Mouse (Mus musculus): ENCODE measurements around the gene Noxa1. TPM values are rescaled to one million over a fixed set of nuclear protein-coding genes. Genes with fewer than 3 reads are reported as not detected.

The Noxa1 gene
- polyA plus RNA-seq (2012), result 0.06 and 0.18 TPM in 2 replicates

DNA sequence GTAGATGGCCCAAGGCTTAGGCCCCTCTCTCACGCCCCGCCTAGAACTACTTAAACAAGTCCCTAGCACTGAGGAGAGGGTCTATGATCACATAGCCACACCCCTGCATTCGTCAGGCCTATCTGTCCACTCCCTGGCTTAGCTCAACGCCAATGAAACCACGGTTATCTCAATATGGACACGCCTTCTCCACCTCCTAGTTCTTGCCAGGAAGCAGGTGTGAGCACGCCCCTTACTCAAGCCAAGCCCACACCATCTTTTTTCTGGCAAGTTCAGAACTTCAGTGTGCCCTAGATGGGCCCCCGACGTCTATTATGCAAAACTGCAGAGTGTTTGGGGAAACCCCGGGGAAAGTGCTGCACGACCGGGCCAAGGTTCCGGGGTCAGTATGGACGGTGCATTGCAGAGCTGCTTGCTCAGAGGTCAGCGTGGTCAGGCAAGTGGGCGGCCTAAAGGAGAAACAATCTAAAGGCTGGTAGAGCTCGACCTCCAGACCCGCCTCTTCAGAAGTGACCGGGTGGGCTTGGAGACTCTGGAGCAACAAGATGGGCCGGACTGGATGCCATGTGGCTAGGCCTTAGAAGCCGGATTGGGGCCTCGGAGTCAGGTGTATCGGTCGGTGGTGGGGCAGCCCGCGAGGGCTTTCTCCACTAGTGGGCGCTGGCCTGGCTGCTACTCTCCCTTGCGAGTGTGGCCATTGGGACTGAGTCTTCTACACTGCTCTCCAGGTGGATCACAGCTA is at the start of gene Noxa1:
TSS of gene Noxa1 (minus strand) at position 41 of the 742 bp plus-strand sequence.
- no peak for TF ChIP-seq GATA1 (IDR thresholded peaks at IDR 0.05; ENCODE audit: low read length)

DNA sequence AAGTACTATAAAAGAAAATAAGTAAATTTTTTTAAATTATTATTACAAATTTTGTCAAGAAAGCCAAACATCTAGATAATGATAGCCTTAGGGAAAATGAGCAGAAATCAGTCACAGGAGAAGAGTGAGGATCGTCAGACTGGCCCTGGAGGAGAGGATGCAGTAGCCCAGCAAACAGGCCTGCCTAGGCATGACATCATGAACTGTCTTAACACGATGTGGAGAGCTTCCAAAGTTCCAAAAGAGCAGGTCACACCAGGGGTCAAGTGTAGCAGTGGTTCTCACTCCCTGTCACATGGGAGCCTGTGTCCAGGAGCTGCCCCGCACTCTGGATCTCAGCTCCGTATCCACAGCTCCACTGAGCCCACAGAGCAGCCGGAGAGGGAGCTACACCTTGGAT is 47.0 kb upstream of the Noxa1 start:
- TF ChIP-seq GATA1 (IDR thresholded peaks at IDR 0.05; ENCODE audit: low read length), result no peak

DNA sequence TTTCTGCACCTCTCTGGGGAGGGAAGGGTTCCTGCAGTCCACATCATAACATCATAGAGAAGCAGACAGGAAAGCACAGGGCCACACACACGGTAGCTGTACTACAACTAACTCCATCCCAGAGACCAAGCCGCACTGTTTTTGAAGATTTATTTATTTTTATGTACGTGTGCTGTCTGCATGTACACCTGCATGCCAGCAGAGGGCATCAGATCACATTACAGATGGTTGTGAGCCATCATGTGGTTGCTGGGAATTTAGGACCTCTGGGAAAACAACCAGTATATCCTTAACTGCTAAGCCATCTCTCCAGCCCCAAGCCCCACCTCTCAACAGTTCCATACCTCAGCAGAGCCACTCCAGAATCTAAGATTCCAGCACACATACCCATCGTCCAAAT is 46.2 kb upstream of the Noxa1 start:
- no peak for TF ChIP-seq GATA1 (IDR thresholded peaks at IDR 0.05; ENCODE audit: low read length)

DNA sequence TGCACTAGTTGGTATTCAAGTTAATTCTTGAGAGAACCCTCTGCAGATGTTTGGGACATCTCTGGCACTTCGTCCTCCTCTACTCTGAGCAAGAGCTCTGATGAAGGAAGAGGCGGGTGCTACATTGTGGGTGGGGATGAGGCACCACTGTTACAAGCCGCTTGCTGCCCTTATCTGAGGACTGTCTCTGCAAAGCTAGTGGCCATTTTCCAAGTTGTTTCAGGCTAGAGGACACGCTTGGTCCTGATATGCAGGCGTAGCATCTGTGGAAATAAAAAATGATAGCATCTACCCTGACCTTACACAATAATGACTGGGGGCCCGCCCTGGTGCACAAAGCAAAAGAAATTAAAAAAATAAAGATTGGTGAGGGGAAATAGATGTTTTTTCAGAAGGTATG is 42.9 kb upstream of the Noxa1 start:
- TF ChIP-seq GATA1 (IDR thresholded peaks at IDR 0.05; ENCODE audit: low read length), result peak; percentile 8

DNA sequence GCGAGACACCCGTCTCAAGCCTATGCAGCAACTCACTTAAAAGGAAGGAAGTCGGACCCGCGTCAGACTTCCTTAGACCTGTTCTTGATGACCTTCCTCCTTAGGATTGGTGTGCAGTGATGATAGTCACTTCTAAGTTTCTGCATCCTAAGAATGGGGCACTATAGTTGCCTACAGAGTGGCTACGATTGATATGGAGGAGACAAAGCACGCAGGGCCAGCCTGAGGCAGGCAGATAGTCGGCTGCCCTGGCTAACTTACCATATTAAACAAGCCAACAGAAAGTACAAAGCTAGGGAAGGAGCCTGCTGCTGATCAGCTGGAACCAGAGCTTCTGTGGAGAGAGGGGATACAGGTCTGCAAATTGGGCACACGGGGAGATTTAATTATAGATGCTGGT is 36.7 kb upstream of the Noxa1 start:
- no peak for TF ChIP-seq GATA1 (IDR thresholded peaks at IDR 0.05; ENCODE audit: low read length)

DNA sequence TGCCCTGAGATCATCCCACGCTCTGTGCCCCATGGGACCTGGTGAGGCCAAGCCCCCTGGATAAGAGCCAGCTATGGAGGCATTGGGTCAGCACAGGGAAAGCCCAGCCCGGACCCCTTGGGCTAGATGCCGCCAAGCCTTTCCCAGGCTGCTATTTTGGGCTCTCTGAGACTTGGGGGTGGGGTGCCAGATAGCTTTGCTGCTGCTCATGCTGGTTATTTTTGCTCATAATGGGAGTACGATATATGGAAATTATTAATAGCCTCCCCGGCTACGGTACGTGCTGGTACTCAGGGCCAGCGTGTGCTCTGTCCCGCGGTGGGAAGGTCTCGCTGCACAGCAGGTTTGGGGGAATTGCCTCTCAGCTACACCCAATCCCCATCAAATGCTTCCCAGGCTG is 33.1 kb upstream of the Noxa1 start:
- TF ChIP-seq GATA1 (IDR thresholded peaks at IDR 0.05; ENCODE audit: low read length), result no peak

DNA sequence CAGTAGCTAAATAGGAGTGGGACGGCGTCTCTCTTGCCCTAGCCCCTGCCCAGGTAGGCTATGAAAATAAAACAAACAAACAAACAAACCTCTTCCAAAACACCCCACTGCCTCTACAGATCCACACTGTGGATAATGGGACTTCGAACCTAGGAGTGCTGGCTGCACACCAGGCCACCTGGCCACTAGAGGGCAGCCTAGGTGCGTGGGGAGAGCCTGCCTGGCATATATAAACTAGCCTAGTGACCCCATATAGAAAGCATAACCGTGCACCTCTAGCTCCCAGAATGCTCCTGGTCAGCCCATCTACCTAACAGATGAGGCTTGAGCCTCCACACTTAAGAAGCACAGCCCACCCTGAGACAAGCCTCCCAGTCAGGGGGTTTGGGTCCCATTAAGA is 32.3 kb upstream of the Noxa1 start:
- no peak for TF ChIP-seq GATA1 (IDR thresholded peaks at IDR 0.05; ENCODE audit: low read length)

DNA sequence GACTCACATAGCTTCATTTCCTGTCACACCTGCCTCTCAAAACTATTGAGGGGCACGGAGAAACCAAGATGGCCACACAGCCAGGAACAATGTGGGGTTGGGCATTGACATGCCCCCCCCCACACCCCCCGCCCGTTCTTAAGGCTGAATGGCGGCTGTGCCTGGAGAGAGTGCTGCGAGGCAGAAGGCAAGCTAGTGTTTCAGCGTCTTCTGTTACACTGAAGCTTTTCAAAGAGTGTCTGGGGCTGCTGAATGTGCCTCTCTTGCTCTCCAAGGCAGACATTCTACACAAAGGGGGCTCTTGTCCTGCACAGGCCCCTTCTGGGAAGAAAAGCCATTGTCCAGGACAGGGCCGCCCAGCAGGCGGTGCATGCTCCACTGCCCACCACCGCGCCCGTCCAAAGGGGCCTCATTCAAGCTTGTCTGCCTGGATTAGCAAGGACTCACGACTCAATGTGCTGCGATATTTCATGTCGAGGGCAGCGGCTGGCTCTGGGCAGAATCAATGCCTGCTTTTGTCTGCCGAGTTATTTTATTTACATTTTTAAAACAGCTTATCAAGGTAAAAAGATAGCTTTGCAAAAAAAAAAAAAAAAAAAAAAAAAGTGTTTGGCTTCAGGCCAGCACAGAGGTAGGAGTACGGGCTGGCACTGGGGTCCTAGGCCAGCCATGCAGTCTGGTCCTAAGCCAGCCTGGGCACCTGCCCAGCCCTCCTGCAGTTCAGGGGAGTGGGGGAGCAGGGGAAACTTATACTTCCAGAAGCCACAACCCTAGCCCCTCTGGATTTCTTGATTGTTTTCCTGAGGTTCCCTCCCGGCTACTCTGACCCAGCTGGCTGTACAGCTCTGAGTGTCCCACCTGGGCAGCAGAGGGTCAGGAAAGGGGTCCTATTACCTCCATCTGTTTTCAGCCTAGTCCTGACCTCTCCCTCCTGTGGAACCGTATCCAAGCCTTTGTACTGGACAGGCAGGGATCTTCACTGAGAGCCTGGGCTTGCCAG is 31.4 kb upstream of the Noxa1 start:
- no peak for TF ChIP-seq GATA1 (IDR thresholded peaks at IDR 0.05; ENCODE audit: low read length)

DNA sequence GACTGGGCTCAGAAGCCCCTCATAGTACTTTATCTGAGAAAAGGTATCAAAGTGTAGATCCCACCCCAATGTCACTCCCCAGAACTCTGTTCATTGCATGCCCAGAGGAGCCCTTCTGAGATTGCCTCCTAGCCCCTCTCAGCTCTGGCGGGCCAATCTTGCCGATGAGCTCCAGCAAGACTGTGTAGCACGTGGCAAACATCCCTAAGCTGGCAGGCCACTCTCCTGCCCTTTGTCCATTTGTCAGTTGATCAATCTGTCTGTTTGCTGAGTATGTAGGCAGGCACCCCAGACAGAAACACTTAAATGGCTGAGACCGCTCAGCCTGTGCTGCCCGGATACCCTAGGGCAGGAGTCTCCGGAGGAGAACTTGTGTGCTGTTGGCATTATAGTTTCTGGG is 30.2 kb upstream of the Noxa1 start:
- TF ChIP-seq GATA1 (IDR thresholded peaks at IDR 0.05; ENCODE audit: low read length), result no peak

DNA sequence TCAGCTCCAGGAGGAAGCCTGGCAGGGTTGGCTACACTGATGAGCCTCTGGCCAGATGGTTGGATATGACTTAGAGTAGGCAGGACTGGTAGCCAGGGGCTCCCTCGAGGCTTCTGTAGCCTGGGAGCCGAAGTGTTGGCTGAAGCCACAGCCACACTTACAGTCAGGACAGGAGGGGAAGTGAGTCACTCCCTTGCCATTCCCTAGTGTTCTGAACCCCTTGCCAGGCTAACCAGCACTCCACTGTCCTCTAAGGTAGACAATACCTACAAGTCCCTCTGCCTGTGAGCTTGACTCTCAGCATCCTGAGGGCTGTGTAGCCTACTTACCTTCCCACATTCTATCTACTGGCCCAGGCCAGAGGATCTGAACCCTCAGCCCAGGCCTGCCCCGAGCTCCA is 29.5 kb upstream of the Noxa1 start:
- TF ChIP-seq GATA1 (IDR thresholded peaks at IDR 0.05; ENCODE audit: low read length), result no peak

DNA sequence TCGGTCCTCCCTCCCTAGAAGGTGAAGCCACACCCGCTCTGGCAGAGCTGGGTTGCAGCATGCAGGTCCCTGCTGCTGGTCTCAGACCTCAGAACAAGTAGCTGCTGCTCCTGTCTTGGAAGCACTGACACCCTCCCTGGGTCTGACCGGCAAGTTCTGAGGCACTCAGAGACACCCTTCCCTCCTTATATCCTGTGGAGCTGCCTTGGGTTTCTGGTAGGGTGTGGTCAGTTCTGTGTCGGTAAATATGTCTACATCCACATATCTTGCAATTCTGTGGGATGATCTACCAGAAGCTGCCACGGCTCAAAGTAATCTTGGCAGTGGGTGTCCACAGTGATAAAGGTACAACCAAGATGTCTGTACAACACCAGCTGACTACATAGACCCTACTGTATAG is 28.6 kb upstream of the Noxa1 start:
- TF ChIP-seq GATA1 (IDR thresholded peaks at IDR 0.05; ENCODE audit: low read length), result no peak

DNA sequence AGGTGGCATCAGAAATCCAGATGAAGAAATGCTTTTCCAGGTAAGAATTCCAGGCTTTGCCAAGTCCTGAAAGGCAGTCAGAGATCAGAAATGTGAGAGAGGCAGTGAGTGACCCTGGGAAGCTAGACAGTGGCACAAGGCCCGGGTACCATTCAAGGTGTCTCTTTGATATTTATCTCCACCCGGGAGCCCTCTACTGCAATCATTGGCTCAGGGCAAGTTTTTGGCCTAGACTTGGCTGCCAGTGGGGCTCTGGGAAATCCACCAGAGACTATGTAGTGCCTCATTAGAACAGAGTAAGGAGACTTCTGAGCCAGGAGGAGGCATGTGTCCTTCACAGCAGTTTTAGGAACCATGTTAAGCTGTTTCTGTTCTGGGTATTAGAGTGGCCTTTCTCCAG is 27.7 kb upstream of the Noxa1 start:
- TF ChIP-seq GATA1 (IDR thresholded peaks at IDR 0.05; ENCODE audit: low read length), result no peak

DNA sequence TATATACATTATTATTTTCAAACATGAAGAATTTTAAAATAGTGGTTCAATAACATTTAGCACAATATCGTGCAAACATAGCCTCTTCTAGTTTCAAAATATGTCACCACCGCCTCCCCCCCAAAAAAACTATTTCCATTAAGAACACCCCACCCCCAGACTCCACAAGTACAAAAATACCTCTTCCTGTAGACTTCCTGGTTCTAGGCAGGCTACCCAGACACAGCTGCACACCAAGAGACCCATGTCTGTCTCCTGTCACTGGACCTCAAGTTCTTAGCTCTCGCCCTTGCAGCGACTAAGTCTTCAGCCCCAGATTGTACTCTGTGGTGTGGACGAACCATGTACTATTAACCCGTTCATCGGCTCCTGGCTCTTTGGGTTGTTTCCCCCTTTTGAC is 26.0 kb upstream of the Noxa1 start:
- no peak for TF ChIP-seq GATA1 (IDR thresholded peaks at IDR 0.05; ENCODE audit: low read length)

DNA sequence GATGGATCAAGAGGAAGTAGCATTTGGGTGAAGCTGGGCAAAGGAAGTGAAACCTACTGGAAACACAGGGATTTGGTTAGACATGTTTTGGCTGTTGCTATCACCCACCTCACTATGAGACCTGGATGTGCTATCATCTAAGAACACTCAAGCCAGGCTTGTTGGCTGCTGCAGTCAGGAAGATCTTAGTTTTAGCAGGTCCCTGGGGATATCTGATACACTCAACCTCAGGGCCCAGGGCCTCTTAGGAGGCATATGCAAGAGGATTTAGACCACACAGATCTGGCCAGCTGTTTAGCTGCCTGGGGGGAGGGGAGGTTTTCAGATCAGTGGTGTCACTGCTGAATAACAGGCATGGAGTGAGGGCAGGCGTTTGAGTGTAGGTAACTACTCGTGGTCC is 20.5 kb upstream of the Noxa1 start:
- TF ChIP-seq GATA1 (IDR thresholded peaks at IDR 0.05; ENCODE audit: low read length), result peak; percentile 87

DNA sequence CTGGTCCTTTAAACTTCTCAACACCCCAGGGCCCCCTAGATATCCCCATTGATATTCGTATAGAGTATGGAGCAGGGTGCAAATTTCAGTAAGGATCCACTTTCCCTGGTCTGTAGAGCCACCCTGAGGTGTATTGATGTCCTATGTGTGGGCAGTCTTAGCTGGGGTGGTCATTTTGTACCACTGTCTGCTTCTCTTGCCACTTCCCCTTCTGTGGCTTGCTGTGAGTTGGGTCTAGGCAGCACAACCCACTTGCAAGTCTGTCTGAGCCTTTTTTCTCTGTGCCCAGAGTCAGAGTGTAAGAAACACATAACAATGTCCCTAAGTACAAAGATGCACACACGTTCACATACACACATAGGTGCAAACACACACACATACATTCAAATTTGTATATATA is 19.4 kb upstream of the Noxa1 start:
- no peak for TF ChIP-seq GATA1 (IDR thresholded peaks at IDR 0.05; ENCODE audit: low read length)

DNA sequence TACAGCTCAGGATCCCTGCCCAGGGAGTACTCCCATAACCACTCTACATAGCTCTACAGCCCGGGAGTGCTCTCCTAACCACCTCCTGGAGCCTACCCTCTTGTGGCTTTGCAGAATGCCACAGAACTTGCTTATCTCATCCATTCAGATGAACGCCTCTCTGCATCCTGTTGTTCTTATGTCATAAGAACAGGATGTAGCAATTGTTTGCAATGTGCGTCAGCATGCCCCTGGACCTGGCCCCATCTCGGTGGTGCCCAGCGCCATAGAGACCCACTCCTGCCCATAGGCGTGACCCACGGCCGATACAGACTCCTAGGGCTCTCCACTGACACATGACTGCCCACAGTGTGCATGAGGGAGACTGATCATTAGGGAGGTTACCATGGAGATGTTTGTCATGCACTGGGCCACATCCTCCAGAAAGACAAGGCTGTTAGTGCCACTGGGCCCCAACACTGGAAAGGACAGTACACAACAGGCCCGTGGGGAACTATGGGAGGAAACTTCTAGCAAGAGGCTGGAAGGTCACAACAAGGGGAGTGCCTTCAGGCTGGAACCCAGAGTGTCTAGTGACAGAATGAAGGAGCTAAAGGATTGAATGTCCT is 16.3 kb upstream of the Noxa1 start:
- peak; percentile 23 for TF ChIP-seq GATA1 (IDR thresholded peaks at IDR 0.05; ENCODE audit: low read length)
